Mouse (Mus musculus) brain, embryonic 14.5 days (tissue): ENCODE data around the gene Foxf1.

Experiments
- CTCF ChIP-seq: fragments of 200-500 bp; IDR thresholded peaks from 2 replicates; pipeline ENCODE4 v1.5.1; 2012; ENCODE audit warnings: inconsistent platforms, mild to moderate bottlenecking, moderate library complexity, borderline replicate concordance; ENCODE audit not compliant: insufficient read depth, insufficient read length; ENCODE audit errors: extremely low read depth
- POLR2A ChIP-seq: fragments of 200-500 bp; IDR thresholded peaks from 2 replicates; pipeline ENCODE4 v1.6.1; 2012; ENCODE audit warnings: mild to moderate bottlenecking, inconsistent platforms, borderline replicate concordance; ENCODE audit not compliant: poor library complexity, insufficient read depth, insufficient read length, severe bottlenecking; ENCODE audit errors: extremely low read depth

- TF ChIP-seq CTCF (no peak), POLR2A (no peak)
Measured at GRCm38 (mm10) chr8:121092141-121092540, 8.0 kb downstream of the Foxf1 start.
